Mouse (Mus musculus) liver, embryonic 11.5 days (tissue): Measurements from ENCODE around the gene Ppp1r13b. TPM values are rescaled to one million over a fixed set of nuclear protein-coding genes. Genes with fewer than 3 reads are reported as not detected.

Experiments used
- polyA plus RNA-seq: library from polyadenylated mRNA; unstranded; fragments of >200 nt; fragmentation: Nextera tagmentation; extraction: Ambion mirVana; gene quantifications from 2 replicates; pipeline ENCODE4 v1.2.1, GENCODE M21; 2014

Gene Ppp1r13b
- polyA plus RNA-seq, 1 experiment from 2014 or later: 10.8 TPM

Other genes with a start within 250 kb of the Ppp1r13b start
- gene Ckb, start 235.8 kb downstream of the Ppp1r13b start, polyA plus RNA-seq: 91.3 and 94.1 TPM in 2 replicates
- 16.8 and 21.0 TPM in 2 replicates for gene Trmt61a, start 230.0 kb downstream of the Ppp1r13b start, polyA plus RNA-seq
- 41.0 and 44.7 TPM in 2 replicates for gene Bag5, start 194.9 kb downstream of the Ppp1r13b start, polyA plus RNA-seq
- gene Apopt1, start 194.8 kb downstream of the Ppp1r13b start, polyA plus RNA-seq: 60.3 and 67.7 TPM in 2 replicates
- 56.8 and 59.3 TPM in 2 replicates for gene Klc1, start 149.3 kb downstream of the Ppp1r13b start, polyA plus RNA-seq
- gene Xrcc3, start 94.2 kb downstream of the Ppp1r13b start, polyA plus RNA-seq: 20.0 and 20.9 TPM in 2 replicates
- gene Zfyve21, start 93.9 kb downstream of the Ppp1r13b start, polyA plus RNA-seq: 95.5 and 95.6 TPM in 2 replicates
- gene Atp5mpl, start 58.9 kb upstream of the Ppp1r13b start, polyA plus RNA-seq: 702 and 735 TPM in 2 replicates
- 0.06 and 0.40 TPM in 2 replicates for gene Tdrd9, start 63.4 kb upstream of the Ppp1r13b start, polyA plus RNA-seq
- gene Rd3l, start 73.2 kb upstream of the Ppp1r13b start, polyA plus RNA-seq: not detected in 2 replicates
- 0.38 and 0.73 TPM in 2 replicates for gene Aspg, start 198.6 kb upstream of the Ppp1r13b start, polyA plus RNA-seq
- 0.52 and 0.59 TPM in 2 replicates for gene Kif26a, start 238.1 kb upstream of the Ppp1r13b start, polyA plus RNA-seq